Mouse (Mus musculus) limb, embryonic 14.5 days (tissue): ENCODE results near the gene Fzr1. TPM values are rescaled to one million over a fixed set of nuclear protein-coding genes. Genes with fewer than 3 reads are reported as not detected.
A peak's percentile ranks its signal among the peaks of the same experiment; 100 is the strongest.

Experiments
- ATAC-seq: fragments of 200-750 bp; cut with Nextera tagmentation; 2 replicates; pipeline ENCODE4 v1.8.0; 2017; ENCODE audit warnings: low read depth, moderate number of reproducible peaks, moderate TSS enrichment; ENCODE audit not compliant: low FRiP score
- DNase-seq: peaks from one replicate; pipeline ENCODE4 v3.0.0-alpha.2; 2015; ENCODE audit warnings: low spot score
- H3K27ac ChIP-seq: fragments of 300-500 bp; sonication (generic); replicated peaks from 2 replicates; pipeline ENCODE4 v1.5.1; 2014; ENCODE audit warnings: low read depth, mild to moderate bottlenecking, low read length, moderate library complexity, mixed read lengths
- H3K27me3 ChIP-seq: fragments of 300-500 bp; sonication (generic); 2 replicates; pipeline ENCODE4 v1.6.1; 2014; ENCODE audit warnings: low read length, mixed read lengths; ENCODE audit not compliant: control insufficient read depth, insufficient read depth
- H3K36me3 ChIP-seq: fragments of 300-500 bp; sonication (generic); 2 replicates; pipeline ENCODE4 v1.6.1; 2014; ENCODE audit warnings: mild to moderate bottlenecking, low read length, moderate library complexity, mixed read lengths; ENCODE audit not compliant: control insufficient read depth, insufficient read depth
- H3K4me1 ChIP-seq: fragments of 300-500 bp; sonication (generic); 2 replicates; pipeline ENCODE4 v1.6.1; 2014; ENCODE audit warnings: antibody characterized with exemption, low read length, mixed read lengths; ENCODE audit not compliant: control insufficient read depth, insufficient read depth
- H3K4me2 ChIP-seq: fragments of 300-500 bp; sonication (generic); replicated peaks from 2 replicates; pipeline ENCODE4 v1.6.1; 2014; ENCODE audit warnings: low read depth, mild to moderate bottlenecking, low read length, moderate library complexity; ENCODE audit not compliant: severe bottlenecking
- H3K4me3 ChIP-seq: fragments of 300-500 bp; sonication (generic); replicated peaks from 2 replicates; pipeline ENCODE4 v1.5.1; 2014; ENCODE audit warnings: low read length
- H3K9ac ChIP-seq: fragments of 300-500 bp; sonication (generic); 2 replicates; pipeline ENCODE4 v1.6.1; 2014; ENCODE audit warnings: mild to moderate bottlenecking, low read depth, low read length, moderate library complexity; ENCODE audit not compliant: severe bottlenecking
- H3K9me3 ChIP-seq: fragments of 300-500 bp; sonication (generic); 2 replicates; pipeline ENCODE4 v1.6.1; 2016; ENCODE audit warnings: low read length; ENCODE audit not compliant: control insufficient read depth
- POLR2A ChIP-seq: fragments of 200-500 bp; IDR thresholded peaks from 2 replicates; pipeline ENCODE4 v1.8.0; 2012; ENCODE audit warnings: inconsistent platforms, mild to moderate bottlenecking, moderate library complexity, borderline replicate concordance; ENCODE audit not compliant: insufficient read depth, insufficient read length; ENCODE audit errors: extremely low read depth
- WGBS: fragments of 180-500 bp; shearing (Covaris S2); extraction: QIAGEN DNeasy Blood & Tissue Kit; methylation state at CpG from one replicate; pipeline ENCODE4 v1.1.7; 2014; 5-methylcytosine and 5-hydroxymethylcytosine counted together
- polyA plus RNA-seq, 2 experiments: library from polyadenylated mRNA; depleted of rRNA in 1 of 2; stranded (reverse) in 1 of 2; unstranded in 1 of 2; fragments of >200 nt; fragmentation: Nextera tagmentation in 1 of 2; extraction: Ambion mirVana in 1 of 2; gene quantifications; 2 replicates each; pipeline versions ENCODE4 v1.2.1 to v1.2.3; 2012 to 2014

Fzr1 gene
- polyA plus RNA-seq, 2 experiments: 92.8 to 109 TPM

- no peak overlapping the region for H3K4me3 ChIP-seq
- DNase-seq (no peak), ATAC-seq (no peak)
- H3K4me2 ChIP-seq: no peak overlapping the region
- H3K9me3 ChIP-seq: no peaks in the 10 kb centered on the region
- no peak overlapping the region for H3K9ac ChIP-seq
- TF ChIP-seq POLR2A: no peak
- H3K4me1 ChIP-seq: peaks cover 26% of the 10 kb centered on the region
- peaks cover 21% of the 10 kb centered on the region for H3K36me3 ChIP-seq
- H3K27me3 ChIP-seq: peaks cover 44% of the 10 kb centered on the region
- WGBS: 89% methylated on average over 4 of the region's 4 CpGs
- H3K27ac ChIP-seq: no peak overlapping the region
These were observed 33.2 kb downstream of the Fzr1 start for GRCm38 (mm10) chr10:81345162-81345534.

GRCm38 (mm10) chr10:81344421-81345161 lies 33.7 kb downstream of the Fzr1 start:
- Histone ChIP-seq H3K4me2 (no peak overlapping the region), H3K4me1 (peaks cover 24% of the 10 kb centered on the region), H3K36me3 (peaks cover 21% of the 10 kb centered on the region), H3K9ac (no peak overlapping the region), H3K4me3 (no peak overlapping the region), H3K27ac (no peak overlapping the region), H3K9me3 (no peaks in the 10 kb centered on the region), H3K27me3 (peaks cover 44% of the 10 kb centered on the region)
- WGBS: 48% methylated on average over 8 of the region's 8 CpGs
- DNase-seq (no peak), ATAC-seq (no peak)
- no peak for TF ChIP-seq POLR2A

GRCm38 (mm10) chr10:81342686-81343505 lies 35.4 kb downstream of the Fzr1 start, which contains the start of gene Gipc3:
Gene Gipc3, minus strand, starts transcription at chr10:81343266.
- no peak for TF ChIP-seq POLR2A
- DNase-seq (no peak), ATAC-seq (no peak)
- H3K4me2 ChIP-seq: peak within 1 kb of the TSS; percentile 72
- H3K27me3 ChIP-seq: peaks cover 47% of the 10 kb centered on the region
- peak within 1 kb of the TSS; percentile 37 for H3K4me3 ChIP-seq
- peaks cover 15% of the 10 kb centered on the region for H3K4me1 ChIP-seq
- peaks cover 13% of the 10 kb centered on the region for H3K36me3 ChIP-seq
- no peaks in the 10 kb centered on the region for H3K9me3 ChIP-seq
- 10% methylated on average over 28 of the region's 67 CpGs for WGBS
- peak within 1 kb of the TSS; percentile 44 for H3K9ac ChIP-seq
- no peak within 1 kb of the TSS for H3K27ac ChIP-seq

- 0 out of 2 replicates have a peak, but pooled peaks cover 7% of the 10 kb centered on the region for H3K36me3 ChIP-seq
- H3K27me3 ChIP-seq: peaks cover 55% of the 10 kb centered on the region
- peak; percentile 57 for DNase-seq
- no peak for TF ChIP-seq POLR2A
- H3K9me3 ChIP-seq: no peaks in the 10 kb centered on the region
- H3K4me1 ChIP-seq: peaks cover 7% of the 10 kb centered on the region; the same call in 1 of the 2 replicates
- no peak overlapping the region for H3K27ac ChIP-seq
- H3K4me2 ChIP-seq: no peak overlapping the region
- WGBS: 34% methylated on average over 16 of the region's 16 CpGs
- H3K9ac ChIP-seq: no peak overlapping the region
- no peak for ATAC-seq
- H3K4me3 ChIP-seq: no peak overlapping the region
These were observed 36.9 kb downstream of the Fzr1 start for GRCm38 (mm10) chr10:81341333-81341949.
